Comparison of ENCODE assay signal across 27 mouse cellular contexts in the genomic region with DNA sequence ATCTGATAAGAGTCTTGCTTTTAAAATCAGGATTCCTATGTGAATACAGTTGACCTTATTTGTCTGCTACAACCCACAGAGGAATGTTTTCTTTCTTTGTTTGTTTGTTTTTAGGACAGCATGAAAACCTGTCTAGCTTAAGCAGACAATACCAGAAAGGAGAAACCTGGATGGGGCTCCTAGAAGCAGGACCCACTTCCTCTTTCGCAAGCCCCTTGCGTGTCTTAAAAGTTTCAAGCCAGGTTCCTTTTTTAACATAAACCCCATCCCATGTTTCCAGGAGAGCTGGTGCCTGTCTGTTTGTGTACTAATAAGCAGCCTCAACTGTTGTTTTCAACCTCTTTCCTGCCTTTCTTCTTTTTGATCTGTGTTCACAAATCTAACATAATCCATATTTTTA. TPM values are rescaled to one million over a fixed set of nuclear protein-coding genes. Genes with fewer than 3 reads are reported as not detected.
DNase-seq lines count a peak whose midpoint lies in the region; ATAC-seq and TF ChIP-seq lines count a peak whose summit lies in the region.
"Had no signal": no experiment of that assay in that cellular context is flagged by ENCODE, and none has a peak within 500 bp of the region (broad histone marks: within the 10 kb centered on the region; RNA-seq: fewer than 3 reads in every experiment).

No protein-coding gene starts in this region.

- no peaks in the 10 kb centered on the region for H3K36me3 ChIP-seq in MEL (ENCODE audit: control insufficient read depth in 1 of 2, insufficient read depth in 2 of 2, low read length in 2 of 2)
- H3K36me3 ChIP-seq in liver, embryonic 12.5 days, result peaks cover 14% of the 10 kb centered on the region
- H3K36me3 ChIP-seq: G1E had no signal

- H3K79me2 ChIP-seq in MEL (ENCODE audit: control insufficient read depth, insufficient read depth, low read length, poor library complexity), result no peaks in the 10 kb centered on the region

- no peak for TF ChIP-seq CTCF in MEL (IDR thresholded peaks at IDR 0.05 in 2 of 3, conservative IDR thresholded peaks at IDR 0.05 in 1 of 3; ENCODE audit: control insufficient read depth in 1 of 3, insufficient read depth in 1 of 3, low read depth in 2 of 3, low read length in 3 of 3, poor library complexity in 1 of 3, severe bottlenecking in 1 of 3)

- DNase-seq in A20 (ENCODE audit: low read depth, low spot score) (peak; percentile 41), MEL (ENCODE audit: low read depth, low spot score) (peak; percentile 11)
- no peak for DNase-seq in frontal cortex, postnatal 14 days (ENCODE audit: low spot score in 2 of 2)
- no peak for DNase-seq in frontal cortex, adult 2 months (ENCODE audit: extremely low spot score in 1 of 2, low spot score in 1 of 2)
- DNase-seq: adrenal gland, adult 2 months; adrenal gland, postnatal 10 days; adrenal gland, postnatal 25 days; cerebellum, adult 11 months; cerebellum, adult 18-20 months; cerebellum, adult 8-10 months; cerebellum, adult 9-11 months; cerebellum, postnatal 14 days; cerebellum, postnatal 36 days; embryo, embryonic 11 days had no signal

- H3K4me1 ChIP-seq in MEL (ENCODE audit: control insufficient read depth in 1 of 2, insufficient read depth in 2 of 2, low read length in 2 of 2), result no peaks in the 10 kb centered on the region
- no peaks in the 10 kb centered on the region for H3K4me1 ChIP-seq in liver, embryonic 12.5 days
- H3K4me1 ChIP-seq: embryonic facial prominence, embryonic 13.5 days; embryonic facial prominence, embryonic 15.5 days; forebrain, embryonic 10.5 days; forebrain, embryonic 12.5 days had no signal

- no peak for TF ChIP-seq EP300 in MEL (IDR thresholded peaks at IDR 0.05; ENCODE audit: low read depth in 1 of 2, low read length in 2 of 2)

- no peak overlapping the region for H3K4me2 ChIP-seq in liver, embryonic 12.5 days
- H3K4me2 ChIP-seq: embryonic facial prominence, embryonic 13.5 days; embryonic facial prominence, embryonic 15.5 days; forebrain, embryonic 12.5 days had no signal

- 49% methylated on average over 2 of the region's 2 CpGs for WGBS in liver, embryonic 12.5 days (ENCODE audit: insufficient replicate concordance)

- no peak overlapping the region for H3K27ac ChIP-seq in MEL (ENCODE audit: control insufficient read depth, low read depth, low read length)
- no peak overlapping the region for H3K27ac ChIP-seq in liver, embryonic 12.5 days
- H3K27ac ChIP-seq: embryonic facial prominence, embryonic 13.5 days; embryonic facial prominence, embryonic 15.5 days; forebrain, embryonic 10.5 days; forebrain, embryonic 12.5 days had no signal

- H3K9ac ChIP-seq in MEL (ENCODE audit: control insufficient read depth, low read depth, low read length, poor library complexity, severe bottlenecking), result no peak overlapping the region
- no peak overlapping the region for H3K9ac ChIP-seq in liver, embryonic 12.5 days
- H3K9ac ChIP-seq: embryonic facial prominence, embryonic 13.5 days; embryonic facial prominence, embryonic 15.5 days; forebrain, embryonic 12.5 days had no signal

- H3K27me3 ChIP-seq in MEL (ENCODE audit: control insufficient read depth in 1 of 2, insufficient read depth in 2 of 2, low read length in 2 of 2), result no peaks in the 10 kb centered on the region
- no peaks in the 10 kb centered on the region for H3K27me3 ChIP-seq in liver, embryonic 12.5 days (replicated peaks)
- H3K27me3 ChIP-seq: embryonic facial prominence, embryonic 13.5 days; embryonic facial prominence, embryonic 15.5 days; forebrain, embryonic 12.5 days had no signal

- ATAC-seq in megakaryocyte progenitor cell, adult 5-6 weeks (replicated peaks; ENCODE audit: poor library complexity), result peak; percentile 54
- ATAC-seq in liver, embryonic 12.5 days, result no peak
- ATAC-seq: forebrain, embryonic 14.5 days; forebrain, embryonic 16.5 days had no signal

- H3K9me3 ChIP-seq in MEL (replicated peaks; ENCODE audit: insufficient read depth, low read length), result no peaks in the 10 kb centered on the region
- no peaks in the 10 kb centered on the region for H3K9me3 ChIP-seq in liver, embryonic 12.5 days (replicated peaks)
- H3K9me3 ChIP-seq: embryonic facial prominence, embryonic 13.5 days; embryonic facial prominence, embryonic 15.5 days; forebrain, embryonic 10.5 days; forebrain, embryonic 12.5 days; G1E had no signal

- no peak for TF ChIP-seq RAD21 in MEL (IDR thresholded peaks at IDR 0.05; ENCODE audit: low read depth, low read length)

- TF ChIP-seq POLR2A in MEL (IDR thresholded peaks at IDR 0.05; ENCODE audit: control insufficient read depth in 1 of 2, insufficient read depth in 1 of 2, low read depth in 1 of 2, low read length in 2 of 2, poor library complexity in 1 of 2), result no peak

- H3K4me3 ChIP-seq in MEL (ENCODE audit: control insufficient read depth in 1 of 2, insufficient read depth in 1 of 2, low read depth in 2 of 2, low read length in 2 of 2), result no peak overlapping the region
- no peak overlapping the region for H3K4me3 ChIP-seq in liver, embryonic 12.5 days
- H3K4me3 ChIP-seq: embryonic facial prominence, embryonic 13.5 days; embryonic facial prominence, embryonic 15.5 days; erythroblast, embryonic 14.5 days; forebrain, embryonic 10.5 days; forebrain, embryonic 12.5 days had no signal

TF ChIP-seq in MEL, 35 proteins besides CTCF, POLR2A, EP300 and RAD21:
- TF ChIP-seq USF2 (IDR thresholded peaks at IDR 0.05; ENCODE audit: borderline replicate concordance in 1 of 2, insufficient read depth in 1 of 2, low read depth in 1 of 2, low read length in 2 of 2) (no peak), ZKSCAN1 (IDR thresholded peaks at IDR 0.05; ENCODE audit: low read depth, low read length) (no peak), MAX (IDR thresholded peaks at IDR 0.05; ENCODE audit: low read length) (no peak), POLR2AphosphoS5 (IDR thresholded peaks at IDR 0.05; ENCODE audit: borderline replicate concordance, low read depth, low read length) (no peak), USF1 (IDR thresholded peaks at IDR 0.05; ENCODE audit: low read depth, low read length) (no peak), ZC3H11A (IDR thresholded peaks at IDR 0.05; ENCODE audit: low read depth, low read length) (no peak), SIN3A (IDR thresholded peaks at IDR 0.05; ENCODE audit: low read length) (no peak), KAT2A (conservative IDR thresholded peaks at IDR 0.05; ENCODE audit: low read depth, low read length) (no peak), NELFE (IDR thresholded peaks at IDR 0.05; ENCODE audit: low read depth, low read length) (no peak), MAFK (IDR thresholded peaks at IDR 0.05; ENCODE audit: borderline replicate concordance, low read depth, low read length) (no peak), MYC (IDR thresholded peaks at IDR 0.05; ENCODE audit: low read depth, low read length) (no peak), ZMIZ1 (IDR thresholded peaks at IDR 0.05; ENCODE audit: low read depth, low read length) (no peak), ELF1 (IDR thresholded peaks at IDR 0.05; ENCODE audit: low read depth, low read length) (no peak), CHD1 (IDR thresholded peaks at IDR 0.05; ENCODE audit: low read depth, low read length) (no peak)

RNA-seq across cellular contexts. Expression of a gene that starts 12.0 kb away (rescaled TPM):
- 0.59 and 2.0 TPM in 2 replicates for total RNA-seq in MEL (2012; rRNA removed)
- 1 to 10 TPM in 1 of 2 experiments, not detected in 1; 2.4 TPM for polyA plus RNA-seq in MEL (2012; ENCODE audit: insufficient read depth in 1 of 2, insufficient read length in 2 of 2, low read depth in 1 of 2, low replicate concordance in 2 of 2, missing spikeins in 1 of 2)
- total RNA-seq in megakaryocyte progenitor cell, adult 5-6 weeks (2015), result 12.8 and 14.1 TPM in 2 replicates
- total RNA-seq in megakaryocyte progenitor cell, adult 5-6 weeks (2017), result 12.1 and 20.7 TPM in 2 replicates
- polyA plus RNA-seq in liver, embryonic 12.5 days (2016; fragmentation: Nextera tagmentation; extraction: Ambion mirVana), result 4.0 and 4.3 TPM in 2 replicates
- polyA plus RNA-seq in frontal cortex, adult 2 months (2012; rRNA removed), result 12.4 and 14.3 TPM in 2 replicates

RNA-seq across cellular contexts. Expression of a gene that starts 37.3 kb away (rescaled TPM):
- 1.9 and 2.7 TPM in 2 replicates for total RNA-seq in MEL (2012; rRNA removed)
- polyA plus RNA-seq in MEL (2012; ENCODE audit: insufficient read depth in 1 of 2, insufficient read length in 2 of 2, low read depth in 1 of 2, low replicate concordance in 2 of 2, missing spikeins in 1 of 2), result 1 to 10 TPM in 1 of 2 experiments, not detected in 1; 2.6 TPM
- total RNA-seq in megakaryocyte progenitor cell, adult 5-6 weeks (2015), result 8.5 and 14.1 TPM in 2 replicates
- 9.3 and 13.5 TPM in 2 replicates for total RNA-seq in megakaryocyte progenitor cell, adult 5-6 weeks (2017)
- 0.94 and 1.1 TPM in 2 replicates for polyA plus RNA-seq in liver, embryonic 12.5 days (2016; fragmentation: Nextera tagmentation; extraction: Ambion mirVana)
- polyA plus RNA-seq in frontal cortex, adult 2 months (2012; rRNA removed), result 3.1 and 4.1 TPM in 2 replicates

RNA-seq across cellular contexts. Expression of a gene that starts 37.3 kb away (rescaled TPM):
- 1.6 and 1.7 TPM in 2 replicates for total RNA-seq in MEL (2012; rRNA removed)
- polyA plus RNA-seq in MEL (2012; ENCODE audit: insufficient read depth in 1 of 2, insufficient read length in 2 of 2, low read depth in 1 of 2, low replicate concordance in 2 of 2, missing spikeins in 1 of 2), result under 1 TPM in 1 of 2 experiments, not detected in 1; 0.54 TPM
- total RNA-seq in megakaryocyte progenitor cell, adult 5-6 weeks (2015), result 2.3 TPM in 1 of 2 replicates, not detected in the other
- not detected in 2 replicates for total RNA-seq in megakaryocyte progenitor cell, adult 5-6 weeks (2017)
- not detected in 2 replicates for polyA plus RNA-seq in liver, embryonic 12.5 days (2016; fragmentation: Nextera tagmentation; extraction: Ambion mirVana)
- polyA plus RNA-seq in frontal cortex, adult 2 months (2012; rRNA removed), result not detected in 2 replicates
- total RNA-seq: adrenal gland, postnatal 10 days; common myeloid progenitor, adult 5-6 weeks had no signal
- polyA plus RNA-seq: adrenal gland, adult 2 months; brain, embryonic 14.5 days; embryonic facial prominence, embryonic 11.5 days; embryonic facial prominence, embryonic 13.5 days; embryonic facial prominence, embryonic 15.5 days; erythroblast, embryonic 14.5 days; forebrain, embryonic 10.5 days; forebrain, embryonic 14.5 days; forebrain, embryonic 16.5 days; G1E had no signal

RNA-seq across cellular contexts. Expression of a gene that starts 54.1 kb away (rescaled TPM):
- 3.7 and 3.9 TPM in 2 replicates for total RNA-seq in MEL (2012; rRNA removed)
- 1 to 10 TPM in 1 of 2 experiments, not detected in 1; 2.9 TPM for polyA plus RNA-seq in MEL (2012; ENCODE audit: insufficient read depth in 1 of 2, insufficient read length in 2 of 2, low read depth in 1 of 2, low replicate concordance in 2 of 2, missing spikeins in 1 of 2)
- 19.3 TPM in 2 replicates for total RNA-seq in megakaryocyte progenitor cell, adult 5-6 weeks (2015)
- total RNA-seq in megakaryocyte progenitor cell, adult 5-6 weeks (2017), result 12.3 and 20.4 TPM in 2 replicates
- 3.0 and 3.1 TPM in 2 replicates for polyA plus RNA-seq in liver, embryonic 12.5 days (2016; fragmentation: Nextera tagmentation; extraction: Ambion mirVana)
- polyA plus RNA-seq in frontal cortex, adult 2 months (2012; rRNA removed), result 4.5 and 5.0 TPM in 2 replicates

Comparison
In these comparisons a context has a peak if more than half of its experiments do, and no peak if none do; other contexts are left out.
1. DNase-seq: peak in A20 (single experiment) and MEL (single experiment); none in frontal cortex, postnatal 14 days (0 of 2) and frontal cortex, adult 2 months (0 of 2).